Mouse (Mus musculus): ENCODE measurements around the gene Prcp. TPM values are rescaled to one million over a fixed set of nuclear protein-coding genes. Genes with fewer than 3 reads are reported as not detected.

Gene Prcp
- total RNA-seq (2022), result 10 to 100 TPM; 11.3 to 15.8 (median 14.7) TPM

DNA sequence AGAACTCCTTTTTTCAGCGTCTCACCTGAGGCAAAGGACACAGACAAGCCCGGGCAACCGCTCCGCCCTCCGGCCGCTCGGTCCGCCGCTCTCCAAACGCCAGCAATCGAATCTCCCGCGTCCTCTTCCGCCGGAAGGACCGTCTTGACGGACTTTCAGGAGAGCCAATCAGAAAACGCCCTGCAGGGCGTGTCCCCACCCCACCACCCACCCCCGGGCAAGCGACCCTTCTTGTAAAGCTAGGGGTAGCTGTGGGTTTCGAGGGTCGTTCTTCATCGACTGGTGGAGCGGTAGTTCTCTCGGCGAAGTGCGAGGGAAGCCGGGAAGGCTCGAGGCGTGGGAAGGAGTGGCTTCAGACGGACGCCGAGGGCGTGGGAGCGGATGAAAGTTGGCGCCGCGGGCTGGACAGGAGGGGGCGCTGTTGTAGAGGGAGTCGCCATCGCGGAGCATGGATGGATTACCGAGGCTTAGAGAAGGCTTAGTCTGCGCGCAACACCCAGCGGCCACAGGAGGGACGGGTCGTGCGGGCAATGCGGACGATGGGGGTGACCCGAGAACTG, at the start of gene Prcp, which contains the start of gene Ddias:
TSS of gene Prcp (plus strand) at position 355 of the 560 bp plus-strand sequence.
TSS of gene Ddias (minus strand) at position 132 of the 560 bp plus-strand sequence.
- peak; percentile 85 to 88 for DNase-seq (ENCODE audit: low spot score in 2 of 2)

DNA sequence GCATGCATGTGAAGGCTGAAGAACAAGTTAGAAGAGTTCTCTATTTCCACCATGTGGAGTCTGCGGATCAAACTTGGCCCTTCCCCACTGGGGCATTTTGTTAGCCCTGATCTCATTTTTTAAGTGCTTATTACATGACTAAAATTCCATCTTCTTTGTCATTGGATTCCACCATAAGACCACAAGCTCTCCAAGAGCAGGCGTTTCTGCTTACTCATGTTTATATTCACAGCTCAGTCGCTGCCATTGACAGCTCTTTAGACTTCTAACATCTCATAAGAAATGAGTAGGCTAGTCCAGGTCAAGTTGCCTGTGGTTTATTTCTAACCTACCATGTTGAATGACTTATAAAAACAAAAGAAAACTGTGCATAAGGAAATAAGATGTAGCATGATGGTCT, 48.0 kb upstream of the Prcp start:
- DNase-seq (ENCODE audit: low spot score in 2 of 2), result no peak

DNA sequence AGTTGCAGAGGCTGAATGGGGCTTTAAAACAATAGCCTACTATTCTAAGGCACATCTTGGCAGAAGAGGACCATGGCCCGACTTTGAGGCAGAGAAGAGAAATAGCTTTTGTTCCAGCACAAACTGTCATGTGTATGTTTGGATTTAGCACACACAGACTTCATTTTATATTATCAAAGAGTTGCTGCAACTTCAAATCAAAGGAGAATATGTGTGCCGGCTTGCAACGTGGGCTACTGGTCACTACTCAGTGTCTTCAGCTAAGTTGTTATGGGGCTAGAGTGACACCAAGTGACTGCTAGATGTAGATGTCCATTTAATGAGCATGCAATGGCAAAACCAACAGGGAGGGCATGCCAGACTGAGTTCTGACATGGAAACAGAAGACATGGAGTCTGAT, 46.3 kb upstream of the Prcp start:
- peak in 1 of 2 experiments; percentile 20 for DNase-seq (ENCODE audit: low spot score in 2 of 2)

- no peak for DNase-seq (ENCODE audit: low spot score in 2 of 2)
Observed at GRCm38 (mm10) chr7:92832395-92832794, 41.9 kb upstream of the Prcp start.

DNA sequence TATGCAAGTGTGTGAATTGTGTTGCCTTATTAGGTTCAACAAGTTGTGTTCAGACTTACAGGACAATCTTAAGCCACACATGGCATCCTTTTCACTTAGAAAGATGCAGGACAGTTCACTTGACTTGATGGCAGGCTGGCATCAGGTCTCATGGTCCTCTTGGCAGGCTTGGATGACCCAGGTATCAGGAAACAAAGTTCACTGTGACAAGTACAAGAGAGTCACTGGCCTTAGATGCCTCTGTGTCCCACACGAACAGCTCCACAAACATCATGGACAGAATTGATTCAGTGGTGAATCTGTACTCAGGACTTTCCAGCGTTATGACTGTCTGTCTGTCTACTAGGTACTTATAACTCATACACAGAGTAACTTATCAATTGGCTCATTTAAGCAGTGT, 39.9 kb upstream of the Prcp start:
- no peak for DNase-seq (ENCODE audit: low spot score in 2 of 2)

DNA sequence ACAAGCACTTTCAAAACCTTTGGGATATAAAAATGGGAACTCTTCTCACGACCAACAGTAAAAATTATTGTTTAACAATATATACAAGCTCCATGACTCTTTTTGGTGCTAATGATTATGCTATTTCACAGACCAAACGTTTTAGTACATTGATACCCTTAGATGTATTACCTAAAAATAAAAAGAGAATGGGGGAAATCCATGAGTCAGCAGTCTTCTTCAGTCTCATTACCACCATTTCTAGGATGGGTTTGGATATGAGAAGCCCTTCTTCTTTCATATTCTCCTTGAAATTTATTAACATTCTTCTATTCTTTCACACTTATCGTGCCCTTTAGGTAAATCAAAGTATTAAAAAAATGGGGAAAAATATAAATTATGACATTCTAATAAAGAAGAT, 37.8 kb upstream of the Prcp start:
- DNase-seq (ENCODE audit: low spot score in 2 of 2), result no peak

DNA sequence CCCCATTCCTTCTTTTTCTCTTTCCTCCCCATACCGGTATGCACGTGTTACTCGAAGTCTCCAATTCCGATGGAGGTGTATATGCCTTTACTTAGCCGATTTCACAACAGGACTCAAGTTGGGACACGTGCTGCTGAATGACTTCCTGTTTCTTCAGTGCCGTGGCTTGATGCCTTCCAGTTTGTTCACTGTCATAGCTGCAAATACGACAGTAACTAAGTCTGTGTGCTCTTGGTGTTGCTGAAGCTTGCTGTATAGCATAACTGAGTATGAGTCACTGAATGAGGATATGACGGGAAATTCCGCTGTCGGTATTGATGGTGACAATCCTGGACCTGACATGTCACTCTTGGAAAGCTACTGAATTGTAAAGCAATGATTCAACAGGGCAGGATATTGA, 37.0 kb upstream of the Prcp start:
- DNase-seq (ENCODE audit: low spot score in 2 of 2), result no peak

GRCm38 (mm10) chr7:92837907-92838306, 36.4 kb upstream of the Prcp start:
- no peak for DNase-seq (ENCODE audit: low spot score in 2 of 2)

DNA sequence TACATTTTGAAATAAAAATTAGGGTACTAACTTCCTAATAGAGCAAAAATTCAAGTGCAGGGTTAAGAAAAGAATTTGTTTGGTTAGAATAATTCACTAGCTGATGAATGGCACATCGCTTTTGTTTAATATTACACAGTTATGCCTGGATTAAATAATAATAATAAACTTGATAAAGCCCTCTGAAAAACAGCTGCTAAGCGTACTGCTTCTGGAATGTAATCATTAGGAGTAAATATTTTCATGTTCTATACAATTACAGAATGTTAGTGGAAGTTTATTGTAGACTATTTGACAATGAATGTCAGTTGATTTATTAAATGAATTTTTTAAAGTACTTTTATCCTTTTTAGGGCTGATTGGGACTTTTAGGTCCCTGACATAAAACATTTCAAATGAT, 32.0 kb upstream of the Prcp start:
- DNase-seq (ENCODE audit: low spot score in 2 of 2), result no peak

GRCm38 (mm10) chr7:92848246-92848645, 26.0 kb upstream of the Prcp start:
- DNase-seq (ENCODE audit: low spot score in 2 of 2), result no peak

DNA sequence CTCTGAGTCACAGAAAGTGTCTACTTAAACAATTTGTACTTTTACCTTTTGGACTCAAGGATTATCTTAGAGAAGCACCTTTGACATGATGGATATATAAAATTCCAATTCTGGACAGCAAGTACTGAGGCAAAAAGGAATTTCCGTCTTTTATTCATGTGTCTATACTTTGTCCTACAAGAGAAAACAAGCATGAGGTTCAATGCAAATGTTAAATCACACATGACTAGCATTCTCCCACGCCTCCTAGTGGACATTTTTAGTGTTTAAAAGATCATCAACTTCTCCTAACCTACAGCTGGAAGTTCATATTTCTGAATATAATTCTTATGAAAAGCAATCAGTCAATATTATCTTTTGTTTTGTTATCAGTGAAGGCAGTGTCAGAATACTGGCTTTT, 7.7 kb upstream of the Prcp start:
- DNase-seq (ENCODE audit: low spot score in 2 of 2), result no peak

GRCm38 (mm10) chr7:92870161-92870560, 4.1 kb upstream of the Prcp start:
- DNase-seq (ENCODE audit: low spot score in 2 of 2), result no peak

DNA sequence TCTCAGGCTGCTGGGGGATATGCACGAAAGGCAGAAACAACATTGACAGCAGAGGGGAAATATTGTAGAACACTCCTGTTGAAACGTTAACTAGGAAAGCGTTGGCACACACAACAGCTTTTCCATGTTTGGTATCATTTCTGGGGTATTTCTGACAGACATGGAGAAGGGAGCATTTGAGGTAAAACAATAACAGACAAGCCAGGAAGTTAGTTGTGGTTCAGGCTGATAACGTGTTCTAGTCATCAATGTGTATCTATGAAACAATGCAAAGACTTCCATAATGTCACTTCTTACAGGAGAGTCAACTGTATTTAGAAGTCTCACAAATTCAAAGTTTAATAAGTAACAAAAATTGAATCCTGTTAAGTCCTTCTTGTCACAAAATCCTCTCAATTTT, 2.7 kb upstream of the Prcp start:
- DNase-seq (ENCODE audit: low spot score in 2 of 2), result no peak

DNA sequence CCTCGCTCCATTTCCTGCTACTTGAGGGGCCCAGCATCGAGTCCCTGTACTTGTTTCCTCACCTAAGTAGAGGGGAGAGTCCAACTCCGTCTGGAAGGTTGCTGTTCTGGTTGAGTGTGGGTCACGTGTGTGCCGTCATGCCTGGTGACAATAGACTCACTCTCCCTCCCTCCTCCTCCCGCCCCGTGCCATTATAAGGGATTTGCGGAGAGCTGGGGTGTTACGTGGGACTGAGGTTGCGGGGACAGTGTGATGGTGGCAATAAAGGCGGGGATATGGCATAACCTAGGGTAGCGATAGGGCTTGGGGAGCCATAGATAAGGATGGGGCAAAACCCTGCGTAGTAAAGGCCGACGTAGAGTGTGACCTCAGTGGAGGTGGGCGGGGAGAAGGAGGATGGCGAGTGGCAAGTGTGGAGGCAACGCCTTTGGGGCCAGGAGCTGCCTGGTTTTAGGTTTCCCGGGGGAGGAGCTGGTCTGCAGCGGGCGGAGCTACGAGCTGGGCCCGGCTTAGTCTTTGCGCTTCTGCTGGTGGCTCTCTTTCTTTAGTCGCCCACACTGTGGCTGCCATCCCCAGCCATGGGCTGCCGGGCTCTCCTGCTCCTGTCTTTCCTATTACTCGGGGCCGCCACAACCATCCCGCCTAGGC, 615 bp downstream of the Prcp start:
- peak; percentile 75 to 91 for DNase-seq (ENCODE audit: low spot score in 2 of 2)

DNA sequence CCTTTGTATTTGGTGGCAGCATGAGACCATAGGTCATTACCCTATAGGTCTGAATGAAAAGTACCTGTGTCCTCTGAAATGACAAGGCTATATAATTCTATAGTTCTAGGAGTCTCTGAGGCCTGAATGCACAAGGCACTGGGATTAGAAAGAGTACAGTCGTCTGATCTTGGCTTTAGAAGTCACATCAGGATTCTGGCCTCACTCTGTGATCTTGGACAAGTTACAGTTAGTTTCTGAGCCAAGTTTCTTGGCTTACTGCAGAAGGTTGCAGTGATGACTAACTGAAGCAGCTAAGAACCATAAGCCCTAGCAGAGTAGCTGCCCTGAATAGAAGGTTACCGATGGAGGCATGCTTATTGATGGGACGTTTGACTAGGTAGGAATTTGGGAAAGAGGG, 1.8 kb downstream of the Prcp start:
- no peak for DNase-seq (ENCODE audit: low spot score in 2 of 2)

- no peak for DNase-seq (ENCODE audit: low spot score in 2 of 2)
Observed at GRCm38 (mm10) chr7:92876538-92876937, 2.3 kb downstream of the Prcp start.

- DNase-seq (ENCODE audit: low spot score in 2 of 2), result no peak
Observed at GRCm38 (mm10) chr7:92878575-92879285, 4.5 kb downstream of the Prcp start.

GRCm38 (mm10) chr7:92883850-92884716, 9.8 kb downstream of the Prcp start:
- no peak for DNase-seq (ENCODE audit: low spot score in 2 of 2)

- no peak for DNase-seq (ENCODE audit: low spot score in 2 of 2)
Observed at GRCm38 (mm10) chr7:92884998-92885660, 10.9 kb downstream of the Prcp start.

GRCm38 (mm10) chr7:92886801-92887200, 12.5 kb downstream of the Prcp start:
- DNase-seq (ENCODE audit: low spot score in 2 of 2), result no peak

DNA sequence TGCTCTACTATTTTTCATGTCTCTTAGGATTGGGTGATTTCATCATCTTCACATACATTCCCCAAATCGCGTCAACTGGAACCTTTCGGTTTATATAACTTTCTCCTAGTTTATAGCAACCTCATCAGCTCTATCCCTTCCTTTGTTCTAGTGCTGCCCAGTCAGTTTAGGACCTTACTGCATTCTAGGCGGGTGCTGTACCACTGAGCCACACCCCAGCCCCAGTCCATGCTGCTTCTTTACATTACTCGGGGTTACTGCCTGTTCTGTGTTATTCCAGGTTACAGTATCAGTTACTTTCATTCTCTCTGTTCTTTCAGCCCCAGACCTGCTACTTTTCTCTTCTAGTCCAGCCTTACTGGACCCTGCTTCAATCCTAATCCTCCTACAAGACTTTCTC, 13.0 kb downstream of the Prcp start:
- DNase-seq (ENCODE audit: low spot score in 2 of 2), result no peak
